Mouse (Mus musculus): ENCODE measurements at regions not wholly inside any gene's neighbourhood (a gene's known extent, or its start where the extent isn't known, plus 50 kb on each side); places are given as distances from the start of the nearest gene placed in this dataset.

DNA sequence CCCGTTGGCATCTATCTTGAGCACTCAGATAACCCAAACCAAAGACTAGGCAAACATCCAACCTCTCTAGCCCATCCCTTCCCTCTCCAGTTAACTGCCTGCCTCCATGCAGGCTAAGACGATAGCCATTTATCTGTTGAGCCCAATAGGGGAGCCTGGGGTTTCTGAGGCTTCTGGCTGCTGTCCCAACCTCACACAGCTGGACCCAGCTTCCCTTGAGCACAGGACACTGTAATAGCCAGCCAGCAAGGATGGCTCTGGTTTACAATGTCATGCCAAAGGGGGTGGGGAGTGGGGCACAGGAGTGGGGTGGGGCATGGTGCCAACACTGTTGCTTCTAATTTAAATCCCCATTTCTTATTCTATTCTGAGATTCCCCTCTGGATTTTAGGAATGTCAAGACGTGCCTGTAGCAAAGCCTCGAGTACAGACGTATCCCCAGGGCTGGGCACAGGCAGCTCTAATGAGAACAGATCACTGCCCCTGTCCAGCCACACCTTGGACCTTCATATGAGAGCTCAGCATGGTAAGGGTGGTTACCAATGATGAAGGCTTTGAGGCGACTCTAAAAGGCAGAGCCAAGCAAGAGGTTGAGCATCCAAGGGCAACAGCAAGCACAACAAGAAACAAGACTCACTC lies 152.0 kb downstream of the Auh start:
- no peaks in the 10 kb centered on the region for H3K4me1 ChIP-seq (ENCODE audit: control insufficient read depth, insufficient read depth, low read length)
- H3K27ac ChIP-seq (ENCODE audit: insufficient read depth, low read length) = no peak overlapping the region
- TF ChIP-seq CTCF (IDR thresholded peaks at IDR 0.05; ENCODE audit: extremely low read depth, insufficient read depth, low read length) (no peak), POLR2A (IDR thresholded peaks at IDR 0.05; ENCODE audit: extremely low read depth, insufficient read depth, low read length) (no peak)
- no peak overlapping the region for H3K4me3 ChIP-seq (ENCODE audit: insufficient read depth, low read length)

DNA sequence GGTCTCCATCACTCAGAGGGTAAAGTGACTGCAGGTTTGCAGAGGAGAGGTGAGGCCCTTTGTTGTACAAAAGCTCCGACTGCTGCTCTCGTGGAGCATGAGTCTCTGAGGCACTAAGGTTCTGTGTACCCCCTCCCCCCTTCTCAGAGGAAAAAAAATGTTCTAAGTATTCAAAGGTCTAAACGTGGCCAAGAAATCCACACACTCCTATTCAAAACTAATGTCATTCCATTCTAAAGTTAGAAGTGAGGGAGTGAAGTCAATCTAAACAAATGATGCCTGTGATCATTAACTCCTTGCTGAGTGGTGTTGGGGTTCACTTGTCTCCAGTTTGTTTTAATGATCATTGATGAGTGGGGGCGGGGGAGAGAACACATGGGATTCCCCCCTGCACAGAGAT lies 150.6 kb downstream of the Auh start:
- TF ChIP-seq CTCF (IDR thresholded peaks at IDR 0.05; ENCODE audit: extremely low read depth, insufficient read depth, low read length) (no peak), POLR2A (IDR thresholded peaks at IDR 0.05; ENCODE audit: extremely low read depth, insufficient read depth, low read length) (no peak)
- Histone ChIP-seq H3K4me1 (ENCODE audit: control insufficient read depth, insufficient read depth, low read length) (no peaks in the 10 kb centered on the region), H3K4me3 (ENCODE audit: insufficient read depth, low read length) (no peak overlapping the region), H3K27ac (ENCODE audit: insufficient read depth, low read length) (no peak overlapping the region)
